Mouse (Mus musculus): Measurements from ENCODE around the gene Tnks2. TPM values are rescaled to one million over a fixed set of nuclear protein-coding genes. Genes with fewer than 3 reads are reported as not detected.

Tnks2 gene
- polyA plus RNA-seq, 1 experiment from 2014 or later: 69.1 TPM

Other genes starting within 250 kb of the Tnks2 start
- gene Ppp1r3c, start 97.6 kb upstream of the Tnks2 start, polyA plus RNA-seq (2014; fragmentation: Nextera tagmentation; extraction: Ambion mirVana): 21.9 and 29.8 TPM in 2 replicates
- 3.5 and 5.1 TPM in 2 replicates for gene Fgfbp3, start 85.4 kb downstream of the Tnks2 start, polyA plus RNA-seq (2014; fragmentation: Nextera tagmentation; extraction: Ambion mirVana)
- gene Btaf1, start 91.8 kb downstream of the Tnks2 start, polyA plus RNA-seq (2014; fragmentation: Nextera tagmentation; extraction: Ambion mirVana): 15.8 and 16.8 TPM in 2 replicates

Measured in stomach, embryonic 14.5 days (tissue).